Mouse (Mus musculus): Measurements from ENCODE around the gene Crocc. TPM values are rescaled to one million over a fixed set of nuclear protein-coding genes. Genes with fewer than 3 reads are reported as not detected.

The Crocc gene
- polyA plus RNA-seq, 1 experiment from 2014 or later = 1.6 TPM

GRCm38 (mm10) chr4:141016311-141016710, 44.0 kb downstream of the Crocc start:
- Histone ChIP-seq H3K27me3 (ENCODE audit: control insufficient read depth, insufficient read depth, low read length) (no peaks in the 10 kb centered on the region), H3K4me2 (replicated peaks; ENCODE audit: low read depth) (no peak overlapping the region), H3K9ac (ENCODE audit: low read length) (no peak overlapping the region), H3K4me3 (ENCODE audit: low read depth, low read length) (no peak overlapping the region), H3K4me1 (replicated peaks; ENCODE audit: control insufficient read depth, insufficient read depth) (peaks cover 5% of the 10 kb centered on the region), H3K36me3 (ENCODE audit: control insufficient read depth, insufficient read depth, low read length) (peaks cover 2% of the 10 kb centered on the region; the same call in 1 of the 2 replicates), H3K27ac (replicated peaks) (no peak overlapping the region), H3K9me3 (ENCODE audit: control insufficient read depth, low read length) (no peaks in the 10 kb centered on the region)
- no peak for TF ChIP-seq CTCF (IDR thresholded peaks at IDR 0.05; ENCODE audit: low read depth)
- TF ChIP-seq EP300 (optimal IDR thresholded peaks at IDR 0.05) = no peak
- 59% methylated on average over 9 of the region's 9 CpGs for WGBS
- DNase-seq (ENCODE audit: low spot score) (no peak), ATAC-seq (ENCODE audit: low FRiP score, low TSS enrichment) (no peak)

GRCm38 (mm10) chr4:141015356-141015755, 45.0 kb downstream of the Crocc start:
- no peaks in the 10 kb centered on the region for H3K27me3 ChIP-seq (ENCODE audit: control insufficient read depth, insufficient read depth, low read length)
- H3K9me3 ChIP-seq (ENCODE audit: control insufficient read depth, low read length) = no peaks in the 10 kb centered on the region
- ATAC-seq (ENCODE audit: low FRiP score, low TSS enrichment) = no peak
- DNase-seq (ENCODE audit: low spot score) = no peak
- no peak overlapping the region for H3K9ac ChIP-seq (ENCODE audit: low read length)
- peaks cover 2% of the 10 kb centered on the region; the same call in 1 of the 2 replicates for H3K36me3 ChIP-seq (ENCODE audit: control insufficient read depth, insufficient read depth, low read length)
- no peak overlapping the region for H3K4me2 ChIP-seq (replicated peaks; ENCODE audit: low read depth)
- H3K4me3 ChIP-seq (ENCODE audit: low read depth, low read length) = no peak overlapping the region
- H3K27ac ChIP-seq (replicated peaks) = no peak overlapping the region
- WGBS = 73% methylated on average over 7 of the region's 7 CpGs
- H3K4me1 ChIP-seq (replicated peaks; ENCODE audit: control insufficient read depth, insufficient read depth) = peaks cover 5% of the 10 kb centered on the region; the same call in 1 of the 2 replicates
- TF ChIP-seq CTCF (IDR thresholded peaks at IDR 0.05; ENCODE audit: low read depth) (no peak), EP300 (optimal IDR thresholded peaks at IDR 0.05) (no peak)

DNA sequence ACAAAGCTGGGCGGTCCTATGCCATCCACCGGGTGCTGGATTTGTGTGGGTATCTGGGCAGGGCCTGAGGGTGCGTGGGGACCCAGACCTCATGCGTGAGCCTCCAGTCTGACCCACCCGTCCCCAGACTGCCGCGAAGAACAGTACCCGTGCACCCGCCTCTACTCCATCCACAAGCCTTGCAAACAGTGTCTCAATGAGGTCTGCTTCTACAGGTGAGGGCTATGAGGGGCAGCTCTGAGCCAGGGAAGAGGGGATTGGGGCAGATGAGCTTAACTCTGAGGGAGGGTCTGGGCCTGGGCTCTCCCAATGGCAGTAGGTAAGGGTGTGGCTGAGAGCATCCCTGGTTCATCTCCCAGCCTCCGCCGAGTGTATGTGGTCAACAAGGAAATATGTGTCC, 45.5 kb downstream of the Crocc start:
- TF ChIP-seq CTCF (IDR thresholded peaks at IDR 0.05; ENCODE audit: low read depth) (no peak), EP300 (optimal IDR thresholded peaks at IDR 0.05) (no peak)
- H3K27me3 ChIP-seq (ENCODE audit: control insufficient read depth, insufficient read depth, low read length) = no peaks in the 10 kb centered on the region
- H3K9ac ChIP-seq (ENCODE audit: low read length) = no peak overlapping the region
- H3K4me3 ChIP-seq (ENCODE audit: low read depth, low read length) = no peak overlapping the region
- DNase-seq (ENCODE audit: low spot score) = no peak
- H3K27ac ChIP-seq (replicated peaks) = no peak overlapping the region
- H3K36me3 ChIP-seq (ENCODE audit: control insufficient read depth, insufficient read depth, low read length) = peaks cover 2% of the 10 kb centered on the region; the same call in 1 of the 2 replicates
- no peak for ATAC-seq (ENCODE audit: low FRiP score, low TSS enrichment)
- 0 out of 2 replicates have a peak, but pooled peaks cover 2% of the 10 kb centered on the region for H3K4me1 ChIP-seq (replicated peaks; ENCODE audit: control insufficient read depth, insufficient read depth)
- H3K4me2 ChIP-seq (replicated peaks; ENCODE audit: low read depth) = no peak overlapping the region
- 85% methylated on average over 11 of the region's 11 CpGs for WGBS
- H3K9me3 ChIP-seq (ENCODE audit: control insufficient read depth, low read length) = no peaks in the 10 kb centered on the region

DNA sequence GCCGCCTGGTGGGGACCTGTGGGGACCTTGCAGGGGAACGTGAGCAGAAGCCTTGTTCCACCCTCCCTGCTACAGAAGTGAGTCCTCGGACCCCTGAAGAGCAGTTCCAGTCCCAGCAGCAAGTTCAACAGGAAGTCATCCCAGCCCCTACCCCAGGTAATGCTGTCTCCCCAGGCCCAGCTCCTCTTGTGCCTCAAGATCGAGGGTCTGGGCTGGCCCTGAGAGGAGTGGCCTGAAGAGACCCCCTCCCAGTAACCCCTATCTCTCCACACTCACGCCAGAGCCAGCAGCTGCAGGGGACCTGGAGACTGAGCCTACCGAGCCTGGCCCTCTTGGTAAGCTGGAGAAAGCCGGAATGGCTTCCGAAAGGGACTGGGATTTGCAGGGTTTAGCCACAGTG, 46.2 kb downstream of the Crocc start:
- Histone ChIP-seq H3K4me2 (replicated peaks; ENCODE audit: low read depth) (no peak overlapping the region), H3K9me3 (ENCODE audit: control insufficient read depth, low read length) (no peaks in the 10 kb centered on the region), H3K9ac (ENCODE audit: low read length) (no peak overlapping the region), H3K4me1 (replicated peaks; ENCODE audit: control insufficient read depth, insufficient read depth) (0 out of 2 replicates have a peak, but pooled peaks cover 2% of the 10 kb centered on the region), H3K36me3 (ENCODE audit: control insufficient read depth, insufficient read depth, low read length) (peaks cover 2% of the 10 kb centered on the region; the same call in 1 of the 2 replicates), H3K27ac (replicated peaks) (no peak overlapping the region), H3K4me3 (ENCODE audit: low read depth, low read length) (no peak overlapping the region), H3K27me3 (ENCODE audit: control insufficient read depth, insufficient read depth, low read length) (no peaks in the 10 kb centered on the region)
- WGBS = 67% methylated on average over 8 of the region's 8 CpGs
- no peak for ATAC-seq (ENCODE audit: low FRiP score, low TSS enrichment)
- TF ChIP-seq CTCF (IDR thresholded peaks at IDR 0.05; ENCODE audit: low read depth) = no peak
- TF ChIP-seq EP300 (optimal IDR thresholded peaks at IDR 0.05) = no peak
- no peak for DNase-seq (ENCODE audit: low spot score)

DNA sequence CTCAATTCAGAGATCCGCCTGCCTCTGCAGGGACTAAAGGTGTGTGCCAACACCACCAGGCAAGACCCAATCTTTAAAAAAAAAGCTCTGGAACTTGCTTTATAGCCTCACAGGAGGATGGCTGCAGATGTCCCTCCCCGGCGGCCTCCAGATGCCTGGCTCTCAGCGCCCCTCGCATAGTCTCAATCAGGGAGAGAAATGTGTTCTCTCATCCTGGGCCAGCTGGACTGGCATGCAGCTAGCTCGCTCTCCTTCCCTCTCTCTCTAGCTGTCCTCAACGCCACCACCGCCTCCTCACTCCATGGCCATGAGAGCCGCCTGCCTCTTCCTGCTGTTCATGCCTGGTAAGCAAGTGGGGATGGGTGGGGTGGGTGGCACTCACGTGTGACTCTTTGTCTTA, 47.8 kb downstream of the Crocc start:
- 73% methylated on average over 10 of the region's 10 CpGs for WGBS

DNA sequence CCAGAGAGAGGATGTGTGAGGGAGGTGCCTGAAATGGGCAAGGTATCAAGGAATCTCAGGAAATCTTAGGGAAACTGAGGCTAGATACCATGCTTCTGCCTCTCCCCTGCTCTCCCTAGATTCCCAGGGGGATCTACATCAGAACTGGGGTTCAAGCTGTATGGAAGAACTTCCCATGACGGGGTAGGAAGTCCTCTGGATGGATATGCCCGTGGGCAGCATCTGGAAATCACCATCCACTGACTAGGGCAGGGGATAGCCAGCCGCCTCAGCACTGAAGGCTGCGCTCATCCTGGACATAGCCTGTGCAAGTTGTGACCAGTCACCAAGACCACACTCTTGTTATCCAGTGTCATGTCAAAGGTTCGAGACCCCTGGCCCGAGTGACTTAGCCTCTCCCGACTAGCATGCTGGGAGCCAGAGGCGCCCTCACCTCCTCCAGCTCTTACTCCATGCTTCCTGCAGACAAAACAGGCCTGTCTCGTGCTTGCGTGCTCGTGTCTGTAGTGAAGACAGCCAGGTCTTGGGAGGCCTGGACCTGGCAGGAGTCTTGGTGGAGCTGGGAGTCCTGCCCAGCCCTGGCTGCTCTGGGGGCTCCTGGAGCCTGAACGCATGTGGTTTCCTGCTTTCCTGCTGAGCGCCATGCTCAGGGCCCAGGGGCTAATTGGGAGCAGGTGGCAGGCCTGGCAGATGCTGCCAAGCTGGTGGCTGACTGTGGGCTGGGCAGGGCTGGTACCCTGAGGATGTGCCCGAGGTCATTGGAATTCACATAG, 48.6 kb downstream of the Crocc start:
- DNase-seq (ENCODE audit: low spot score) (no peak), ATAC-seq (ENCODE audit: low FRiP score, low TSS enrichment) (0 out of 2 replicates have a peak, but pooled peaks have one; percentile 4)
- WGBS = 43% methylated on average over 14 of the region's 14 CpGs
- H3K4me3 ChIP-seq (ENCODE audit: low read depth, low read length) = peak overlapping the region; percentile 61
- H3K4me2 ChIP-seq (replicated peaks; ENCODE audit: low read depth) = peak overlapping the region; percentile 61
- no peaks in the 10 kb centered on the region for H3K27me3 ChIP-seq (ENCODE audit: control insufficient read depth, insufficient read depth, low read length)
- H3K9ac ChIP-seq (ENCODE audit: low read length) = peak overlapping the region; percentile 77
- TF ChIP-seq EP300 (optimal IDR thresholded peaks at IDR 0.05) (no peak), CTCF (IDR thresholded peaks at IDR 0.05; ENCODE audit: low read depth) (no peak)
- H3K9me3 ChIP-seq (ENCODE audit: control insufficient read depth, low read length) = no peaks in the 10 kb centered on the region
- peaks cover 5% of the 10 kb centered on the region for H3K36me3 ChIP-seq (ENCODE audit: control insufficient read depth, insufficient read depth, low read length)
- peak overlapping the region; percentile 61 for H3K27ac ChIP-seq (replicated peaks)
- H3K4me1 ChIP-seq (replicated peaks; ENCODE audit: control insufficient read depth, insufficient read depth) = 0 out of 2 replicates have a peak, but pooled peaks cover 2% of the 10 kb centered on the region

More for the DNA sequence above, 47.8 kb downstream of the Crocc start:
- peak overlapping the region; percentile 61; the same call in 1 of the 2 replicates for H3K4me2 ChIP-seq (replicated peaks; ENCODE audit: low read depth)
- no peak overlapping the region for H3K9ac ChIP-seq (ENCODE audit: low read length)
- H3K9me3 ChIP-seq (ENCODE audit: control insufficient read depth, low read length) = no peaks in the 10 kb centered on the region
- no peak for DNase-seq (ENCODE audit: low spot score)
- H3K36me3 ChIP-seq (ENCODE audit: control insufficient read depth, insufficient read depth, low read length) = peaks cover 2% of the 10 kb centered on the region; the same call in 1 of the 2 replicates
- H3K4me1 ChIP-seq (replicated peaks; ENCODE audit: control insufficient read depth, insufficient read depth) = 0 out of 2 replicates have a peak, but pooled peaks cover 2% of the 10 kb centered on the region
- TF ChIP-seq CTCF (IDR thresholded peaks at IDR 0.05; ENCODE audit: low read depth) = no peak
- no peak for TF ChIP-seq EP300 (optimal IDR thresholded peaks at IDR 0.05)
- no peak for ATAC-seq (ENCODE audit: low FRiP score, low TSS enrichment)
- H3K27me3 ChIP-seq (ENCODE audit: control insufficient read depth, insufficient read depth, low read length) = no peaks in the 10 kb centered on the region
- H3K27ac ChIP-seq (replicated peaks) = no peak overlapping the region
- no peak overlapping the region for H3K4me3 ChIP-seq (ENCODE audit: low read depth, low read length)

Data from stomach, postnatal 0 days (tissue).